Mouse (Mus musculus): Measurements from ENCODE around the gene Eme2.

GRCm38 (mm10) chr17:24886932-24887271 lies 8.0 kb downstream of the Eme2 start:
- no peak for TF ChIP-seq CTCF (IDR thresholded peaks at IDR 0.05; ENCODE audit: borderline replicate concordance, control insufficient read depth, extremely low read depth, insufficient read depth, low read length, poor library complexity)
- no peak for TF ChIP-seq POLR2A (IDR thresholded peaks at IDR 0.05; ENCODE audit: control insufficient read depth, extremely low read depth, insufficient read depth, low read length, poor library complexity)

Measured in thymus, adult 2 months (tissue).